Mouse (Mus musculus) ovary, postnatal 10 days (tissue): ENCODE measurements around the gene Gnas.
"Not testable (repeated sequence)": the region's sequence is repeated elsewhere in the genome, so short reads cannot be mapped to it uniquely, and the experiment has no call there.

Experiments
- DNase-seq: peaks from one replicate; pipeline ENCODE4 v3.0.0; 2022; ENCODE audit warnings: low spot score

The Gnas gene

DNA sequence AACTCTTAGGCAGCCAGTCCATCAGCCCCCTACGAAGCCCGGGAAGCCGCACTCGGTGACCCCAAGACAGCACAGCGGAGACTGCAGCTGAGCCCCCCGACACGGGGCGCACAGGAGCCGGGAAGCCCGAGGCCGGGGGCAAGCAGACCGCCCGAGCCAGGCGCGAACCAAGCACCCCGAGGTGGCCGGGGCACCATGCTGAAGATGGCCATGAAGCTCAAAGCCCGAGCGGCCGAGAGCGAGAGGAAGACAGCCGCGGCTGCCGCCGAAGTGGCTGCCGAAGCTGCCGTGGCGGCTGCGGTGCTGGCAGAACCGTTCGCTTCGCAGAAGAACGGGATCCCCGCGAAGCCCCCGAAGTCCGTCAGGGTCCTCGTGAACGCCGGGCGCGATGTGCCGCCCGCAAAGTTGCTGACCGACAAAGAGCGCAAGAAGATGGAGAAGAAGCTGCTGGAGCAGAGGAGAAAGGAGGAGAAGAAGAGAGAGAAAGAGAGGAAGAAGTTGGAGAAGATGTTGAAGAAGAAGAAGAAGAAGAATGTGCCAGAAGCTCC lies 44.3 kb downstream of the Gnas start:
- no peak for DNase-seq

- DNase-seq: no peak
Measured at GRCm38 (mm10) chr2:174328926-174329662, 45.0 kb downstream of the Gnas start.

DNA sequence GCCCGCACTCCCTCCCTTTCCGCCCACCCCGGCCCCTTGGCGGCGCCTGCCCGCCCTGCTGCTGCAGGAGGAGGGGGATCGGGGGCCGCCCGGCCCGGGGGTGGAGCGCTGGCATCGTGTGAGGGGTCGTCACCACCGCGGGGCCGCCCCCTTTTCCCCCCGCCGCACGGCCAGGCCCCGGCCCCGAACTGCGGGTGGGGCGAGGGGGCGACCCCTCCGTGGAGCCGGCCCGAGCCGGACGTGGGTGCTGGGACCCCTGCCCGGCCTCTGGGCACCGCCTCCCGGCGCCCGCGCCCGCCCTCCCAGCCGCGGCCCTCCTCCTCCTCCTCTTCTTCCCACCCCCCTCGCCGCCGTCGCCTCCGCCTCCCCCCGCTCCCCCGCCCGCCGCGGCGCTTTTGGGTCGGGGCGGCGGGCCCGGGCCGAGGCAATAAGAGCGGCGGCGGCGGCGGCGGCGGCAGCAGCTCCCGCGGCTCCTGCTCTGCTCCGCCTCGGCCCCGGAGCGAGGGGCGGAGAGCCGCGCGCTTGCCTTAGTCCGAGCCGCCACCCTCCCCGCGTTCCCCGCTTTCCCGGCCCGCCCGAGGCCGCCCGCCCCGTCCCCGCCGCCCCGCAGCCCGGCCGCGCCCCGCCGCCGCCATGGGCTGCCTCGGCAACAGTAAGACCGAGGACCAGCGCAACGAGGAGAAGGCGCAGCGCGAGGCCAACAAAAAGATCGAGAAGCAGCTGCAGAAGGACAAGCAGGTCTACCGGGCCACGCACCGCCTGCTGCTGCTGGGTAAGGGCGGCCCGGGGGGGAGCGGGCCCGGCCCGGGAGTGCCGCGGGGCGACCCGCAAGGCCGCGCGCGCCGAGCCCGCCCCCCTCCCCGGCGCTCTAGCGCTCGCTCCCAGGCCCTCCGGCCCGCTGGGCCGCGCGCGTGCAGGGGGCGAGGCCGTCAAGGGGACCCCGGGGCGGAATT lies 45.8 kb downstream of the Gnas start:
- peak; percentile 76 for DNase-seq

DNA sequence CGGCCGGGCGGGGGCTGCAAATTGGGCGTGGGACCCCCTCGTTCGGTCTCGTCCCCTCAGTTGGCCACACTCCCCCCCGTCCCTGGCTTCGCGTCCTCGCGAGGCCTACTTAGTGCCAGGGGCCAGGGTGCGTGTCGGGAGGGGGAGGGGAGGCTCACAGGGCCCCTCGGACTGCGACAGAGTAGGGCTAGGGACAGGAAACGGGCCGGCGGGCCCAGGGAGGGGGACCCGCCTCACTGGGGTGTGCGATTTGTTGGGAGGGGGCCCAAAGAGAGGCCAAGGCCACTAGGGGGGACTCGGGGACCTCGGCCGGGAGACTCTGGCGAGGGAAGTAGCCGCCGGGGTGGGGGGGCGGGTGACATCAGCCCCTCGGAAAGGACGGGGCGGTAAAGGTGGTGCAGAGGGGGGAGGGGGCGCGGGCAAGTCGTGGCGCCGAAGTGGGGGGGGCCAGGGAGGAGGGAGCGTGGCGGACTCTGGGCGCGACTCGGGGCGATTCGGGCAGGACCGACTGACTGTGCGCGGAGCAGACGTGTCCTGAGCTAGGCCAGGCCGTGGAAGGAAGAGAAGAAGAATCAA lies 46.6 kb downstream of the Gnas start:
- peak; percentile 67 for DNase-seq

GRCm38 (mm10) chr2:174331282-174332030 lies 47.3 kb downstream of the Gnas start:
- DNase-seq: no peak

- DNase-seq: no peak
Measured at GRCm38 (mm10) chr2:174333239-174333890, 49.2 kb downstream of the Gnas start.

- no peak for DNase-seq
Measured at GRCm38 (mm10) chr2:174334415-174334814, 50.3 kb downstream of the Gnas start.

GRCm38 (mm10) chr2:174337275-174337674 lies 53.2 kb downstream of the Gnas start:
- DNase-seq: no peak

DNA sequence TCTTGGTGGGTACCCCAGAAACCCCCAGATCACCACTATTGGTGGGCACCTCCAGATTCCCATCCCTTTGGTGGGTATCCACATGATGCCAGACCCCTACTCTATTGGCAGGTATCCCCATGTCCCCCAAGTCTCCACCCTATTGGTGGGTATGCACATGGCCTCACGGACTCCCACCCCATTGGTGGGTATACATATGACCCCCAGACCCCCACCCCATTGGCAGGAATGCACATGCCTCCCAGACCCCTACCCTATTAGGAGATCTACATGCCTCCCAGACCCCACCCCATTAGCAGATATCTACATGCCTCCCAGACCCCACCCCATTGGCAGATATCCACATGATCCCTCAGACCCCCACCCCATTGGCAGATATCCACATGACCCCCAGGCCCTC lies 55.6 kb downstream of the Gnas start:
- DNase-seq: no peak

GRCm38 (mm10) chr2:174340229-174340892 lies 56.2 kb downstream of the Gnas start:
- no peak for DNase-seq

DNA sequence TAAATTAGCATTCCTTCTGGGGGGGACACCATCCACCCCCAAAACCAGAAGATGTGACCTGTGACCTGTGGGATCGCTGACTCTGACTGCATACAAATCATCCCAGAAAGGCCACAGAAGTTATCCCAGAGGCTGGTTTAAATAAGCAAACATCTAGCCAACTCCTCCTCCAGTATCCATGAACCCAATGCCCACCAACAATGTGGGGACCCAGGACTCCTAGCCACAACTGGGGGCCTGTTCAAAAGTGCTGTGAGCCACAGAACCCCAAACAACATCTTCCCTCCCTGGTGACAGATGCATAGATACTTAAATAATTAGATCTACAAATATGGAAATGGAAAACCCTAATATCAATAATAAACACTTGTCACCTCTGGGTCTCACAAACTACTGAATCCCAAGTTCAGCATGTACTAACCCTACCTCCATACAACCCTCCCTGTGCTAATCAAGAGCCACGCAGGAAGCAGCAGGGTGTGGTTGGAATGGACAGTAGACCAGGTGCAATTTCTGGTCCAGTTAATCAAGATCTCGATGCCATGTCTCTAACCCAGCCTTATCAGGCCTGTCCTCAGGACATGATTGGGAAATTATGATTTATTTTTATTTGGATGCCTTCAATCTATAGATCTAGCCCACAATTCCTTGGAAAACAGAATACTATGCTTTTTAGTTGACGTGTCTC lies 56.9 kb downstream of the Gnas start:
- DNase-seq: no peak

DNA sequence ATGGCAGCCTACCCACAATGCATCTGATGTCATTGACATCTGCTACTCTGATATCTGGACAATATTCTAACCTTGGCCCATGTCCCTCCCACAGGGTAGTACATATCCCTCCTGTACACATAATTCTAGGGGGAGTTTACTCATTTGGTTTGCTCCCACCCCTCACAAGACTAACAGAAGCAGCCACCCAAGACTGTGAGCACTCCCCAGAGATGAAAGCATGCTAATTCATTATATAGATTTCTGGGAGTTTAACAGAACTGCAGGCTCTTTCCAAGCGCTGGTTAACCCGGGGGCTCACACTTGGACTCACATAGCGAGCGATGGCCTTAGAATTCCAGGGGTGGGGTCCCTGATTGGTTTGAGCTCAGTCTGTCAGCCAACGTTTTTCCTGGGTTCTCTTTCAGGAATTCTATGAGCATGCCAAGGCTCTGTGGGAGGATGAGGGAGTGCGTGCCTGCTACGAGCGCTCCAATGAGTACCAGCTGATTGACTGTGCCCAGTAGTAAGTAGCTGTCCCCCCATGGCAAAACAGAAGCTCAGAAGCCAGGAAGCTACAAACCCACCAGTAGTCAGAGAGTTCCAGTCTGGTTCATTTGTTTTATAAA lies 58.8 kb downstream of the Gnas start:
- DNase-seq: no peak

GRCm38 (mm10) chr2:174343566-174343965 lies 59.4 kb downstream of the Gnas start:
- DNase-seq: no peak

DNA sequence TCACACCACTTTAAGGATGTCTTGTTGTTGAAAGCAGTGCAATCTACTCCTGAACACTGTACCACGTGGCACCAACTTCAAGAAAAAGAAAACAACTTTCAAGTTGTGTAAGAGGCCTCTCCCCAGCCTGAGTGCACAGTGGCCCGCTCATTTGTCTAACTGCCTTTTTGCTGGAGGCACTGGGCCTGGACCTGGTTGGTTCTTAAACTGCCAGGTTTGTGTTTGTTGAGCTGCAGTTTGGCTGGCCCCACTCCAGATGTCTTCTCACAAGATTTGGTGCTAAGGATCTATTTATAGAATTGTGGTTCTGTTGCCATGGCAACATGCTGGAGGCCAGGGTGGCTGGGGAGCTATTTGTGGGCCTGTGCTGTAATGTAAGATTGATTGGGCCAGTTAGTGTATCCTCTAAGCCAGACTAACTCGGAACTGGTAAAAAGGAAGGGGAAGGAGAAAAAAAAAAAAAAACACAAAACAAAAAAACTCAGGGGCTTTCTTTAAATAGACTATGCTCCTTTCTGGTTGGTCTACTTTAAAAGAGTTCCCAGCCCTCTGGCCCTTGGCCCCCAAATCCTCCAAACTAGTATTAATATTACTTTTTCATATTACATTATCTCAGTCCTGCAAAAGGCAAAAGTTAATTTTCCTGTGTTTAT lies 60.0 kb downstream of the Gnas start:
- peak; percentile 43 for DNase-seq

- no peak for DNase-seq
Measured at GRCm38 (mm10) chr2:174344996-174345395, 60.9 kb downstream of the Gnas start.

- no peak for DNase-seq
Measured at GRCm38 (mm10) chr2:174346612-174346998, 62.5 kb downstream of the Gnas start, which contains the start of gene Gm20721. Gene Gm20721, minus strand, starts transcription at chr2:174346712.

DNA sequence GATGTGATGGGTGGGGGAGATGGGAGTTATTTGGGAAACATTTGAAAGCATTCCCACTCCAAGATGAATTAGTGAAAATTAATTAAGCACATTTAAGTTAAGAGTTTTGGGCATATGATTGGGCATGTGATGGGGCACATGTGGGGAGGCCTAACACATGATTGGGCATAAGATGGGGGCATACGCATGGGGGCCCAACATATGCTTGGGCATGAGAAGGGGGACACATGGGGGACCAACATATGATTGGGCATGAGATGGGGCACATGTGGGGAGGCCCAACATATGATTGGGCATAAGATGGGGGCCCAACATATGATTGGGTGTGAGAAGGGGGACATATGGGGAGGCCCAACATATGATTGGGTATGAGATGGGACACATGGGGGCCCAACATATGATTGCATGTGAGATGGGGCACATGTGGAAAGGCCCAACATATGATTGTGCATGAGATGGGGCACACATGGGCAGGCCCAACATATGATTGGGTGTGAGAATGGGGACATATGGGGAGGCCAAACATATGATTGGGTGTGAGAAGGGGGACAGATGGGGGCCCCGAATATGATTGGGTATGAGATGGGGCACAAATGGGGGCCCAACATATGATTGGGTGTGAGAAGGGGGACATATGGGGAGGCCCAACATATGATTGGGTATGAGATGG lies 63.0 kb downstream of the Gnas start:
- DNase-seq: not testable (repeated sequence)

- no peak for DNase-seq
Measured at GRCm38 (mm10) chr2:174358516-174358915, 74.4 kb downstream of the Gnas start.
